Mouse (Mus musculus) liver, adult 2 months (tissue): Measurements from ENCODE around the gene Gna11. TPM values are rescaled to one million over a fixed set of nuclear protein-coding genes. Genes with fewer than 3 reads are reported as not detected.

Experiments used
- DNase-seq: peaks from one replicate; pipeline ENCODE4 v3.0.0-alpha.2; 2011; ENCODE audit warnings: low read depth, low spot score; ENCODE audit errors: extremely low read depth
- H3K27ac ChIP-seq: fragments of 200-500 bp; replicated peaks from 2 replicates; pipeline ENCODE4 v1.5.1; 2012; ENCODE audit warnings: low read depth, mild to moderate bottlenecking, control low read depth, inconsistent platforms, low read length; ENCODE audit not compliant: insufficient read depth
- H3K27me3 ChIP-seq: fragments of 200-500 bp; 2 replicates; pipeline ENCODE4 v1.6.1; 2012; ENCODE audit warnings: mild to moderate bottlenecking, moderate library complexity, low read length, inconsistent platforms; ENCODE audit not compliant: control insufficient read depth, insufficient read depth
- H3K36me3 ChIP-seq: fragments of 200-500 bp; 2 replicates; pipeline ENCODE4 v1.6.1; 2012; ENCODE audit warnings: low read length, inconsistent platforms; ENCODE audit not compliant: control insufficient read depth, insufficient read depth
- H3K4me1 ChIP-seq: fragments of 200-500 bp; 2 replicates; pipeline ENCODE4 v1.6.1; 2011; ENCODE audit warnings: low read length; ENCODE audit not compliant: control insufficient read depth, insufficient read depth
- H3K4me3 ChIP-seq: fragments of 200-500 bp; 2 replicates; pipeline ENCODE4 v1.5.1; 2011; ENCODE audit warnings: low read depth, mild to moderate bottlenecking, control low read depth, low read length, moderate library complexity; ENCODE audit not compliant: insufficient read depth
- H3K79me2 ChIP-seq: fragments of 200-500 bp; 2 replicates; pipeline ENCODE4 v1.6.1; 2012; ENCODE audit warnings: inconsistent platforms, mild to moderate bottlenecking, low read length, moderate library complexity; ENCODE audit not compliant: control insufficient read depth, insufficient read depth
- H3K9ac ChIP-seq: fragments of 200-500 bp; 2 replicates; pipeline ENCODE4 v1.6.1; 2012; ENCODE audit warnings: low read depth, mild to moderate bottlenecking, control low read depth, inconsistent platforms, low read length
- CTCF ChIP-seq: fragments of 200-500 bp; IDR thresholded peaks from 2 replicates; pipeline ENCODE4 v1.5.1; 2011; ENCODE audit warnings: low read depth, low read length, control low read depth
- POLR2A ChIP-seq: fragments of 200-500 bp; IDR thresholded peaks from 2 replicates; pipeline ENCODE4 v1.6.1; 2011; ENCODE audit warnings: low read length, control low read depth; ENCODE audit not compliant: insufficient read depth; ENCODE audit errors: extremely low read depth
- WGBS: fragments of 180-500 bp; shearing (Covaris S2); methylation state at CpG from one replicate; pipeline ENCODE4 v1.1.7; 2018; 5-methylcytosine and 5-hydroxymethylcytosine counted together
- polyA plus RNA-seq: library from polyadenylated mRNA; depleted of rRNA; stranded (reverse); fragments of >200 nt; gene quantifications from 2 replicates; pipeline ENCODE4 v1.2.3, GENCODE M21; 2012
- total RNA-seq: library from RNA; depleted of rRNA; stranded (reverse); fragments of >200 nt; gene quantifications from 2 replicates; pipeline ENCODE4 v1.2.3, GENCODE M21; 2014

The Gna11 gene
- total and polyA plus RNA-seq, 2 experiments: 20.7 to 61.6 TPM

- peaks cover 20% of the 10 kb centered on the region for H3K4me1 ChIP-seq
These were observed 29.4 kb upstream of the Gna11 start, which contains the start of gene Tle2 for GRCm38 (mm10) chr10:81574081-81575056. Gene Tle2 (plus strand): TSS chr10:81574561.

GRCm38 (mm10) chr10:81572975-81573374 lies 28.0 kb upstream of the Gna11 start:
- H3K4me1 ChIP-seq: peaks cover 20% of the 10 kb centered on the region
- no peaks in the 10 kb centered on the region for H3K27me3 ChIP-seq
- TF ChIP-seq CTCF: no peak
- no peak for TF ChIP-seq POLR2A
- H3K79me2 ChIP-seq: no peaks in the 10 kb centered on the region
- H3K27ac ChIP-seq: no peak overlapping the region
- no peak for DNase-seq
- H3K9ac ChIP-seq: no peak overlapping the region
- 80% methylated on average over 9 of the region's 9 CpGs for WGBS
- no peak overlapping the region for H3K4me3 ChIP-seq
- no peaks in the 10 kb centered on the region for H3K36me3 ChIP-seq

More at GRCm38 (mm10) chr10:81574081-81575056, 29.4 kb upstream of the Gna11 start, which contains the start of gene Tle2:
- Histone ChIP-seq H3K36me3 (no peaks in the 10 kb centered on the region), H3K9ac (peak within 1 kb of the TSS; percentile 76), H3K27me3 (no peaks in the 10 kb centered on the region), H3K4me3 (peak within 1 kb of the TSS; percentile 75), H3K27ac (peak within 1 kb of the TSS; percentile 37), H3K79me2 (no peaks in the 10 kb centered on the region)
- WGBS: 39% methylated on average over 10 of the region's 10 CpGs
- no peak for DNase-seq
- TF ChIP-seq POLR2A (no peak), CTCF (peak; percentile 29)

GRCm38 (mm10) chr10:81572133-81572671 lies 27.2 kb upstream of the Gna11 start:
- Histone ChIP-seq H3K79me2 (no peaks in the 10 kb centered on the region), H3K36me3 (no peaks in the 10 kb centered on the region), H3K9ac (peak overlapping the region; percentile 57; the same call in 1 of the 2 replicates), H3K4me3 (0 out of 2 replicates have a peak overlapping the region, but pooled peaks have one; percentile 52), H3K27ac (peak overlapping the region; percentile 17; the same call in 1 of the 2 replicates), H3K4me1 (peaks cover 20% of the 10 kb centered on the region), H3K27me3 (no peaks in the 10 kb centered on the region)
- DNase-seq: peak; percentile 35
- WGBS: 13% methylated on average over 9 of the region's 9 CpGs
- TF ChIP-seq POLR2A (no peak), CTCF (no peak)

GRCm38 (mm10) chr10:81571501-81571876 lies 26.5 kb upstream of the Gna11 start:
- DNase-seq: peak; percentile 95
- no peaks in the 10 kb centered on the region for H3K79me2 ChIP-seq
- H3K27me3 ChIP-seq: no peaks in the 10 kb centered on the region
- no peaks in the 10 kb centered on the region for H3K36me3 ChIP-seq
- peak overlapping the region; percentile 86 for H3K27ac ChIP-seq
- H3K9ac ChIP-seq: peak overlapping the region; percentile 65
- WGBS: 1% methylated on average over 18 of the region's 18 CpGs
- H3K4me1 ChIP-seq: peaks cover 20% of the 10 kb centered on the region
- peak overlapping the region; percentile 56 for H3K4me3 ChIP-seq
- no peak for TF ChIP-seq POLR2A
- no peak for TF ChIP-seq CTCF

- peak overlapping the region; percentile 56 for H3K4me3 ChIP-seq
- H3K27ac ChIP-seq: peak overlapping the region; percentile 86
- no peaks in the 10 kb centered on the region for H3K79me2 ChIP-seq
- DNase-seq: peak; percentile 83
- no peaks in the 10 kb centered on the region for H3K27me3 ChIP-seq
- H3K4me1 ChIP-seq: peaks cover 18% of the 10 kb centered on the region
- H3K36me3 ChIP-seq: no peaks in the 10 kb centered on the region
- WGBS: under 1% methylated on average over 33 of the region's 34 CpGs
- peak overlapping the region; percentile 78 for H3K9ac ChIP-seq
- TF ChIP-seq POLR2A: 0 out of 2 replicates have a peak, but pooled peaks have one; percentile 29
- no peak for TF ChIP-seq CTCF
These were observed 26.0 kb upstream of the Gna11 start for GRCm38 (mm10) chr10:81570831-81571500.
